Mouse (Mus musculus): ENCODE data around the gene Mrps36. TPM values are rescaled to one million over a fixed set of nuclear protein-coding genes. Genes with fewer than 3 reads are reported as not detected.
"Not testable (repeated sequence)": the region's sequence is repeated elsewhere in the genome, so short reads cannot be mapped to it uniquely, and the experiment has no call there.

The Mrps36 gene
- polyA plus RNA-seq (2014; fragmentation: Nextera tagmentation; extraction: Ambion mirVana): 238 and 241 TPM in 2 replicates

DNA sequence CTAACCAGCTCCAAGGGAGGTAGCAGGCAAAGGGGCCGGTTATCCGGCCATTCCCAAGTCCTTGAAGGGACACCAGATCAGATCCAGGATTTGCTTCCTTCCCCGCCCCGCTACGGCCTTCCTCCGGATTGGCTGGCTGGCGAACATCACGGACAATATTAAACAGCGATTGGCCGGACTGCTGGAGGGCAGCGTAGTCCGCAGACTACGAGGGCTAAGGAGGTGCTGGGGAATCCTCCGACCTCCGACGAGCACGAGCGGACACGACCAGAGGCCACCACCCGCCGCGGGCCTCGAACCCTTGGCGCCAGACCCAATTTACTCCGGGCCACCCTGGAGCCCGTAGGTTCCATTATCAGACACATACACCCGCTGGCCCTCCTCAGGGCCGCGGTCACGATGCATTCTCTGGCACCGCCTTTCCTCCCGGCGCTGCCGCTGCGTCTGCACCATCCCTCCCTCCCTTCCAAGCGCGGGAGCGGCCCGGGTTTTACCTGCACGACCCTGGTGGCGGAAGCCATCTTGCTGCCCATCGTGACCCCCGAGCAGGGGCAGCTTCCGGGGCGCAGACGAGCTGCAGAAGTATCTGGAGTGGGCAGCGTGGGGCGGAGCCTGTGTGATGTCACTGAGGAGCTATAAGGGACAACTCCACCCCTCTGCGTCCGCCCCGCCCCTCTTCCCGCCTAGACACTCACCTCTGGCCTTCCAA is at the start of gene Mrps36:
Gene Mrps36, minus strand, starts transcription at position 624 of the 709 bp plus-strand sequence.
- Histone ChIP-seq H3K36me3 (ENCODE audit: control insufficient read depth, insufficient read depth, low read length) (no peaks in the 10 kb centered on the region), H3K27ac (ENCODE audit: low read depth, low read length) (peak within 1 kb of the TSS; percentile 97), H3K9ac (ENCODE audit: low read depth, low read length) (peak within 1 kb of the TSS; percentile 85), H3K4me1 (replicated peaks; ENCODE audit: control insufficient read depth, insufficient read depth, low read length) (peaks cover 21% of the 10 kb centered on the region), H3K9me3 (ENCODE audit: control insufficient read depth, low read length) (no peaks in the 10 kb centered on the region), H3K4me3 (ENCODE audit: low read depth, low read length) (peak within 1 kb of the TSS; percentile 86), H3K27me3 (replicated peaks; ENCODE audit: control insufficient read depth, insufficient read depth, low read length) (no peaks in the 10 kb centered on the region), H3K4me2 (peak within 1 kb of the TSS; percentile 59)
- WGBS: 1% methylated on average over 52 of the region's 52 CpGs
- DNase-seq (ENCODE audit: low spot score) (peak; percentile 92), ATAC-seq (replicated peaks; ENCODE audit: low FRiP score) (peak; percentile 86)

GRCm38 (mm10) chr13:100789083-100789482 is 44.6 kb upstream of the Mrps36 start:
- Histone ChIP-seq H3K4me3 (ENCODE audit: low read depth, low read length) (no peak overlapping the region), H3K27ac (ENCODE audit: low read depth, low read length) (no peak overlapping the region), H3K4me1 (replicated peaks; ENCODE audit: control insufficient read depth, insufficient read depth, low read length) (peaks cover 10% of the 10 kb centered on the region), H3K36me3 (ENCODE audit: control insufficient read depth, insufficient read depth, low read length) (peaks cover 3% of the 10 kb centered on the region; the same call in 1 of the 2 replicates), H3K27me3 (replicated peaks; ENCODE audit: control insufficient read depth, insufficient read depth, low read length) (no peaks in the 10 kb centered on the region), H3K9me3 (ENCODE audit: control insufficient read depth, low read length) (no peaks in the 10 kb centered on the region), H3K9ac (ENCODE audit: low read depth, low read length) (no peak overlapping the region), H3K4me2 (no peak overlapping the region)
- WGBS: 87% methylated on average over 3 of the region's 3 CpGs
- no peak for ATAC-seq (replicated peaks; ENCODE audit: low FRiP score)
- no peak for DNase-seq (ENCODE audit: low spot score)

DNA sequence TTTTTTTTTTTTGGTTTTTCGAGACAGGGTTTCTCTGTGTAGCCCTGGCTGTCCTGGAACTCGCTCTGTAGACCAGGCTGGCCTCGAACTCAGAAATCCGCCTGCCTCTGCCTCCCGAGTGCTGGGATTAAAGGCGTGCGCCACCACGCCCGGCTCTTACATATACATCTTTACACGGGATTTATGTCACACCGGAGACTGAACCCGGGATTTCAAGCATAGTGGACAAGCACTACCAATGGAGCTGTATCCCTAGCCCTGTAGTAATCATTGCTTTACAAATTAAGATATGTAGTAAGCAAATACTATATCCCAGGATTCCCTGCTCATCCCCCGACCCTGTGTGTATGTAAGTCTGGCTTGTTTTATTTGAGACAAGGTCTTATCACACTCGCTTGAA is 43.6 kb upstream of the Mrps36 start:
- not testable (repeated sequence) for H3K9me3 ChIP-seq (ENCODE audit: control insufficient read depth, low read length); DNase-seq (ENCODE audit: low spot score); ATAC-seq (replicated peaks; ENCODE audit: low FRiP score); H3K4me3 ChIP-seq (ENCODE audit: low read depth, low read length); H3K4me2 ChIP-seq; H3K27me3 ChIP-seq (replicated peaks; ENCODE audit: control insufficient read depth, insufficient read depth, low read length); H3K9ac ChIP-seq (ENCODE audit: low read depth, low read length); H3K27ac ChIP-seq (ENCODE audit: low read depth, low read length)
- Histone ChIP-seq H3K4me1 (replicated peaks; ENCODE audit: control insufficient read depth, insufficient read depth, low read length) (peaks cover 18% of the 10 kb centered on the region), H3K36me3 (ENCODE audit: control insufficient read depth, insufficient read depth, low read length) (peaks cover 11% of the 10 kb centered on the region; the same call in 1 of the 2 replicates)
- WGBS: 93% methylated on average over 10 of the region's 14 CpGs

GRCm38 (mm10) chr13:100787316-100788010 is 43.0 kb upstream of the Mrps36 start:
- ATAC-seq (replicated peaks; ENCODE audit: low FRiP score): no peak
- no peak for DNase-seq (ENCODE audit: low spot score)
- no peak overlapping the region for H3K4me2 ChIP-seq
- H3K9me3 ChIP-seq (ENCODE audit: control insufficient read depth, low read length): no peaks in the 10 kb centered on the region
- no peak overlapping the region for H3K9ac ChIP-seq (ENCODE audit: low read depth, low read length)
- no peaks in the 10 kb centered on the region for H3K27me3 ChIP-seq (replicated peaks; ENCODE audit: control insufficient read depth, insufficient read depth, low read length)
- H3K36me3 ChIP-seq (ENCODE audit: control insufficient read depth, insufficient read depth, low read length): peaks cover 15% of the 10 kb centered on the region; the same call in 1 of the 2 replicates
- H3K27ac ChIP-seq (ENCODE audit: low read depth, low read length): no peak overlapping the region
- H3K4me3 ChIP-seq (ENCODE audit: low read depth, low read length): no peak overlapping the region
- WGBS: 78% methylated on average over 6 of the region's 6 CpGs
- H3K4me1 ChIP-seq (replicated peaks; ENCODE audit: control insufficient read depth, insufficient read depth, low read length): peaks cover 18% of the 10 kb centered on the region

- peak; percentile 91 for DNase-seq (ENCODE audit: low spot score)
- Histone ChIP-seq H3K9ac (ENCODE audit: low read depth, low read length) (peak within 1 kb of the TSS; percentile 95), H3K4me1 (replicated peaks; ENCODE audit: control insufficient read depth, insufficient read depth, low read length) (peaks cover 18% of the 10 kb centered on the region), H3K36me3 (ENCODE audit: control insufficient read depth, insufficient read depth, low read length) (peaks cover 24% of the 10 kb centered on the region), H3K27me3 (replicated peaks; ENCODE audit: control insufficient read depth, insufficient read depth, low read length) (no peaks in the 10 kb centered on the region), H3K4me3 (ENCODE audit: low read depth, low read length) (peak within 1 kb of the TSS; percentile 88), H3K27ac (ENCODE audit: low read depth, low read length) (peak within 1 kb of the TSS; percentile 87), H3K9me3 (ENCODE audit: control insufficient read depth, low read length) (no peaks in the 10 kb centered on the region), H3K4me2 (peak within 1 kb of the TSS; percentile 75)
- WGBS: under 1% methylated on average over 35 of the region's 35 CpGs
- peak; percentile 98 for ATAC-seq (replicated peaks; ENCODE audit: low FRiP score)
Observed at GRCm38 (mm10) chr13:100786414-100786867, 42.0 kb upstream of the Mrps36 start, which contains the start of gene Ccnb1. Gene Ccnb1, minus strand, starts transcription at chr13:100786570.

GRCm38 (mm10) chr13:100785806-100786413 is 41.5 kb upstream of the Mrps36 start:
- Histone ChIP-seq H3K9me3 (ENCODE audit: control insufficient read depth, low read length) (no peaks in the 10 kb centered on the region), H3K4me2 (peak overlapping the region; percentile 75), H3K9ac (ENCODE audit: low read depth, low read length) (peak overlapping the region; percentile 95), H3K27ac (ENCODE audit: low read depth, low read length) (peak overlapping the region; percentile 87), H3K36me3 (ENCODE audit: control insufficient read depth, insufficient read depth, low read length) (peaks cover 28% of the 10 kb centered on the region), H3K4me3 (ENCODE audit: low read depth, low read length) (peak overlapping the region; percentile 88), H3K27me3 (replicated peaks; ENCODE audit: control insufficient read depth, insufficient read depth, low read length) (no peaks in the 10 kb centered on the region), H3K4me1 (replicated peaks; ENCODE audit: control insufficient read depth, insufficient read depth, low read length) (peaks cover 18% of the 10 kb centered on the region)
- ATAC-seq (replicated peaks; ENCODE audit: low FRiP score) (peak; percentile 25), DNase-seq (ENCODE audit: low spot score) (no peak)
- WGBS: under 1% methylated on average over 30 of the region's 30 CpGs

DNA sequence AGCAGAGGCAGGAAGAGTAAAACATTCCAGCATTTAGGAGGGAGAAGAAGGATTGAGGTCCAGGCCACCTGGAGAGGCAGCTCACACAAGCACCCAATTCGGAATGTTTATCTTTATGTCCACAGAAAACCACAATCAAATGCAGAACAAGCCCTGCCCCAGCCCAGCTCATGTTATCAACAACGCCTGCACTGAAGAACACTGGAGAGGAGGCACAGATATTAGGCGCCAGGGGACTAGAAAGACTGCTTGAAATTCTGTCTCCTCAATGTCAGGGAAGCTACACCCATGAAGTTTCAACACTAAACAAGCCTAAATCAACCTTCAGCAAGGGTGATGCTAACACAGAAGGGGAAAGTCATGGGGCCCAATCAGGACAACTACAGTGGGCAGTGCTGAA is 33.0 kb upstream of the Mrps36 start:
- DNase-seq (ENCODE audit: low spot score): peak; percentile 48
- Histone ChIP-seq H3K9me3 (ENCODE audit: control insufficient read depth, low read length) (no peaks in the 10 kb centered on the region), H3K4me2 (peak overlapping the region; percentile 90), H3K4me1 (replicated peaks; ENCODE audit: control insufficient read depth, insufficient read depth, low read length) (peaks cover 29% of the 10 kb centered on the region), H3K27ac (ENCODE audit: low read depth, low read length) (peak overlapping the region; percentile 46), H3K9ac (ENCODE audit: low read depth, low read length) (no peak overlapping the region), H3K27me3 (replicated peaks; ENCODE audit: control insufficient read depth, insufficient read depth, low read length) (no peaks in the 10 kb centered on the region), H3K36me3 (ENCODE audit: control insufficient read depth, insufficient read depth, low read length) (peaks cover 27% of the 10 kb centered on the region), H3K4me3 (ENCODE audit: low read depth, low read length) (no peak overlapping the region)
- peak; percentile 85 for ATAC-seq (replicated peaks; ENCODE audit: low FRiP score)
- WGBS: 37% methylated on average over 3 of the region's 3 CpGs

GRCm38 (mm10) chr13:100776710-100777109 is 32.3 kb upstream of the Mrps36 start:
- no peak for ATAC-seq (replicated peaks; ENCODE audit: low FRiP score)
- WGBS: 53% methylated on average over 6 of the region's 6 CpGs

More at GRCm38 (mm10) chr13:100776710-100777109, 32.3 kb upstream of the Mrps36 start:
- peak overlapping the region; percentile 46 for H3K27ac ChIP-seq (ENCODE audit: low read depth, low read length)
- H3K4me2 ChIP-seq: peak overlapping the region; percentile 90
- H3K4me1 ChIP-seq (replicated peaks; ENCODE audit: control insufficient read depth, insufficient read depth, low read length): peaks cover 29% of the 10 kb centered on the region
- no peaks in the 10 kb centered on the region for H3K9me3 ChIP-seq (ENCODE audit: control insufficient read depth, low read length)
- DNase-seq (ENCODE audit: low spot score): no peak
- H3K9ac ChIP-seq (ENCODE audit: low read depth, low read length): no peak overlapping the region; the same call in 1 of the 2 replicates
- no peaks in the 10 kb centered on the region for H3K27me3 ChIP-seq (replicated peaks; ENCODE audit: control insufficient read depth, insufficient read depth, low read length)
- H3K4me3 ChIP-seq (ENCODE audit: low read depth, low read length): no peak overlapping the region
- peaks cover 22% of the 10 kb centered on the region for H3K36me3 ChIP-seq (ENCODE audit: control insufficient read depth, insufficient read depth, low read length)
